Mouse (Mus musculus): ENCODE results near the gene Plekhg1.

Plekhg1 gene

DNA sequence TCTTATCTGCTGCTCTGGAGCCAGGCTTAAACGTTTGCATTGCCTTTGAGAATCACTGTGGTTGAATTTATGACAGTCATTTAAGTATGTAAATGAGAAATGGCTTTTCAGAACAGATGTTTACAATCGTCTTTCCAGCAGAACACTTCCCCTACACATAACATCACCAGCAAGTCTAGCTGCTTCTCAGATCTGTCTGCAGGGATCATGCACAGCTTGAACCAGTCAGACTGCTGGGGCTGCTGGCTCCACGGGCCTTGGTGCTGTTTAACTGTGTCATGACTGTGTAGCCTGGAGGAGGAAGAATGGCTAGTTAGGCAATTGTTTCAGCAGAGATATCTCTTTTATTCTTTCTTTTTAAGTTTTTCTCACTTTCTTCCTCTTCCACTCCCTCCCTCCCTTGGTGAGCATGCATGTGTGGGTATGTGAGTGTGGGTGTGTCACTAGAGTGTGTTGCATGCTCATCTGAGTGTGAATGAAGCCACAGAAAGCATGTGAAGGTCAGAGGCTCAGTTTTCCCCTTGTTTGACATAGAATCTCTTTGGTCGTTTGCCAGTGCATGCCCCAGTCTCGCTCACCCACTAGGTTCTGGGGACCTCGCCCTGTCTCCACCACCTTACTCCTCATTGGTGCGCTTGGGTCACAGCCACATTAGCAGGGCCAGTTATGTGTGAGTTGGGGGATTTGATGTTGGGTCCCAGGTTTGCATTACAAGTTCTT lies 266.3 kb downstream of the Plekhg1 start:
- no peak for DNase-seq (ENCODE audit: low spot score in 2 of 2)

Data from frontal cortex, postnatal 25 days (tissue).